Mouse (Mus musculus) cerebellum, adult 9-11 months (tissue): ENCODE measurements around the gene Dync2li1.

Experiments
- DNase-seq: peaks from one replicate; pipeline ENCODE4 v3.0.0; 2022

Dync2li1 gene

GRCm38 (mm10) chr17:84689316-84689715, 63.0 kb downstream of the Dync2li1 start:
- no peak for DNase-seq

GRCm38 (mm10) chr17:84690111-84690510, 63.8 kb downstream of the Dync2li1 start:
- DNase-seq, result no peak

GRCm38 (mm10) chr17:84693741-84694140, 67.4 kb downstream of the Dync2li1 start:
- DNase-seq, result no peak

GRCm38 (mm10) chr17:84696537-84696936, 70.2 kb downstream of the Dync2li1 start:
- no peak for DNase-seq

- peak; percentile 51 for DNase-seq
These were observed 72.4 kb downstream of the Dync2li1 start for GRCm38 (mm10) chr17:84698727-84699126.
